Mouse (Mus musculus) layer of hippocampus, postnatal 14 days (tissue): ENCODE measurements around the gene Pax4. TPM values are rescaled to one million over a fixed set of nuclear protein-coding genes. Genes with fewer than 3 reads are reported as not detected.

Experiments
- DNase-seq, 2 experiments: peaks; one replicate each; pipeline ENCODE4 v3.0.0; 2021 to 2022; ENCODE audit warnings: low spot score in 2 of 2, mixed read lengths in 1 of 2
- total RNA-seq, 2 experiments: library from RNA; stranded (reverse); gene quantifications; 2 replicates each; pipeline ENCODE4 v1.2.3; 2021

The Pax4 gene
- total RNA-seq, 2 experiments from 2014 or later, result not detected

DNA sequence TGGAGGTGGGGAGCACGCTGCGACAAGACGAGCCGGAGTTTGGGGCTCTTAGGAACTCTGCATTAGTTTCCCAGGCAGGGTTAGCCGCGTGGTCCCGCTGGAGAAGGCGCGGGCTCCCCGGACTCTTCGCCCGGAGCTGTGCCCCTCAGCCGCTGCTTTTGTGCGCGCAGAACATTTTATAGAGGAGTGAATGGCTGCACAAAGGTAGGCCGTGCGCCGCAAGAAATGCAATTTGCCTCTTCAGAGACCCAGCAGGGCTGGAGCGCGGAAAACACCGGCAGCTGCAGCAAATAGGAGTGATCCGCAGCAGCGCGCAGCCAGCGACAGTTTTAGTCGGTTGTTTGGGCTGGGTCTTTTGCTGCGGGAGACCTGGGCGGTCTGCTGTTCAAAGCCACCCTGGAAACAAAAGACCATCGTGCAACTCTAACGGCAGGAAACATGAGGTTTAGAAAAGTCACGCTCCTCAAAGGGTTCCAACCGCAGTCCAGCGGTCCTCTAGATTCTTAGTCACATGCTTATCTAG lies 51.4 kb downstream of the Pax4 start, which contains the start of gene Zfp800:
Gene Zfp800, minus strand, starts transcription at position 325 of the 523 bp plus-strand sequence.
- DNase-seq, result peak in 1 of 2 experiments; percentile 18

DNA sequence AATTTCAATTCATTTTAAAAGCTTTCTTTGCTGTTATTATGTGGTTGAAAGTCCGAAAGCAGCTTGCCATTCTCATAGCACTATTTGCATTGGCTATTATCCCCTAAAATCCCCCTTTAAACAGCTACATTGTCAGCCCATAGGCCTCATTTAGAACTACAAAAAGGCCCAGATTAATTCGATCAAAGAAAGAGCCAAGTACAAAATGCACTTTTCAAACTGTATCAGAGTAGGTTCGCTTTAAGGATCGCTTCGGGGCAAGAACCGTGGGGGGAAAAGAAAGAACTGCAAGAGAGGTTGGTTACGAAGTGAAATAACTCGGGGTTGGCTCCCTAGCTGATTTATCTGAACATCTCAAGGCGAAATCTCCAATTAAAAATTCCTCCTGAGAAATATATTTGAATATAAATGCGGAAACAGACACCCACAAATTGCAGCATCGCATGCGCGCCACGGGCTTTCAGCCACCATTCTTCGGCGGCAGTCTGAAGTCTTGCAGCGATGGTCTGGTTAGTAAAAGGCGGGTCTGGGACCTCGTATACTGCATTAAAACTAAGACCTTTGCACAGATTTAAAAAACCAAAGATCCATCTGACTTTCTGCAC lies 52.2 kb downstream of the Pax4 start:
- DNase-seq, result no peak

DNA sequence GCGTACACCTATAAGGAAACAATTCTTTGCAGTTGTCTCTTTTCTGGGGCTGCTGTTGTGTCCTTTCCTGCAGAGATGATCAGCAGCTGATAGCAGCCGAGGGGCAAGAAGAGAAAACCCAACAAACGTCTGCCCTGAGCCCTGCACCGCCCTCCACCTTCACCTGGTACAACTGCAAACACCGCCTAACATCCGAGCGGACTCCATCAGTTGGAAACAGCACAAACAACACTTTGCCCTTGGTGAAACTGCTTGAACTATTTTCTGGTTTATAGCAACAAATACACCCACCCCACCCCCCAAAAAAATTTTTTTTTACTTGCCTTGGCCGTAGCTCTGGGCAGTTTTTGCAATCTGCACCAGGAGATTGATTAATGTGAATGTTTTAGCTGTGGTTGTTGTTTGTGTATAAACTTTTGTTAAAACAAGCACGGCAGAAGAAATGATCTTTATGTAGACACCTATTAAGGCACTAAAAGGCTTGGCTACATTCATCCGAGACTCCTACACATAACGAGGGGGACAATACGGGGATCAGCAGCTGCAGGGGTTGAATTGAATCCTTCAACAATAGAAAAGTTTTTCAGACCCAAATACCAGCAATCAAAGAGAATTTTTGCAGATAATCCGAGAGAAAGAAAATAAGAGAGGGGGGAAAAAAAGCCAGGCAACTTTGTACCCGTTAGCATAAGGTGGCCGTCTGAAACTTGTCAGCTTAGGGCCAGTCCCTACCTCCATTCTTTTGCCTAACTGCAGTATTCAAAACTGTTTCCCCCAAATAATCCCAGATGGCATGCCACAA lies 52.9 kb downstream of the Pax4 start:
- DNase-seq, result no peak

Other genes with a start within 250 kb of the Pax4 start
- 10 to 100 TPM; 14.8 to 20.2 TPM for gene Zfp800, start 51.3 kb downstream of the Pax4 start, total RNA-seq
- gene Arf5, start 25.8 kb downstream of the Pax4 start, total RNA-seq, result 100 to 1,000 TPM; 364 to 387 TPM
- gene Fscn3, start 21.6 kb downstream of the Pax4 start, total RNA-seq, result not detected
- 10 to 100 TPM; 14.7 to 15.6 TPM for gene Gcc1, start 21.0 kb downstream of the Pax4 start, total RNA-seq
- 100 to 1,000 TPM; 119 to 124 TPM for gene Snd1, start 25.8 kb upstream of the Pax4 start, total RNA-seq